8 mouse cellular contexts compared by ENCODE assay signal in the genomic region with DNA sequence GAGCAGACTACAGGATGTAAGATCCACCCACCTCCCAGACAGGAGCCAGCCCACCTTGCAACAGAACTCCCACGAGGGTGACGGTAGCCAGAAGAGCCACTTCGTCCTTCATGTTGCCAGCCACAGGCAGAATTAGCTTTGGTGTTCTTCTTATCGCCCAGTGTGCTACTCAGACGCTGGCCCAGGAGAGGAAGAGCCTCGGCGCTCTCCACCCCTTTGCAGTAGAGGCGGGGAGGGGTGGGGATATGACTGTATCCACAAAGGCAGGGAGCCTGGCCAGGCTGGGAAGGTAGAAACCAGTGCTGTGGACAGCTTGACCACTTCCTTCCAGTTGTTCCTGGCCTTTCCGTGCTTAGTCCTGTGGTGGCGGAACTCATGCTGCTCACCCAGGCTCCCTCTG. TPM values are rescaled to one million over a fixed set of nuclear protein-coding genes. Genes with fewer than 3 reads are reported as not detected.
DNase-seq lines count a peak whose midpoint lies in the region; ATAC-seq and TF ChIP-seq lines count a peak whose summit lies in the region.

A gene (minus strand): TSS at position 293 of the 400 bp plus-strand sequence.

- TF ChIP-seq CTCF in lung, embryonic 14.5 days (IDR thresholded peaks at IDR 0.05; ENCODE audit: low read depth), result no peak

- no peak within 1 kb of the TSS for H3K27ac ChIP-seq in lung, embryonic 14.5 days (ENCODE audit: low read depth)
- no peak within 1 kb of the TSS for H3K27ac ChIP-seq in embryonic facial prominence, embryonic 15.5 days (replicated peaks)
- no peak within 1 kb of the TSS for H3K27ac ChIP-seq in hindbrain, embryonic 15.5 days (replicated peaks)

- WGBS in lung, embryonic 14.5 days, result 33% methylated on average over 10 of the region's 10 CpGs
- WGBS in embryonic facial prominence, embryonic 15.5 days, result 48% methylated on average over 10 of the region's 10 CpGs
- WGBS in hindbrain, embryonic 15.5 days, result 56% methylated on average over 10 of the region's 10 CpGs

- H3K4me3 ChIP-seq in lung, embryonic 14.5 days (ENCODE audit: low read depth, low read length), result peak within 1 kb of the TSS; percentile 54
- H3K4me3 ChIP-seq in embryonic facial prominence, embryonic 15.5 days (replicated peaks), result peak within 1 kb of the TSS; percentile 67
- peak within 1 kb of the TSS; percentile 61 for H3K4me3 ChIP-seq in hindbrain, embryonic 15.5 days

- no peak within 1 kb of the TSS for H3K9ac ChIP-seq in lung, embryonic 14.5 days
- H3K9ac ChIP-seq in embryonic facial prominence, embryonic 15.5 days, result no peak within 1 kb of the TSS
- no peak within 1 kb of the TSS for H3K9ac ChIP-seq in hindbrain, embryonic 15.5 days

- H3K36me3 ChIP-seq in lung, embryonic 14.5 days (ENCODE audit: insufficient read depth), result peaks cover 22% of the 10 kb centered on the region
- peaks cover 21% of the 10 kb centered on the region for H3K36me3 ChIP-seq in embryonic facial prominence, embryonic 15.5 days
- H3K36me3 ChIP-seq in hindbrain, embryonic 15.5 days, result peaks cover 20% of the 10 kb centered on the region

- peak within 1 kb of the TSS; percentile 97 for H3K4me2 ChIP-seq in lung, embryonic 14.5 days
- peak within 1 kb of the TSS; percentile 98 for H3K4me2 ChIP-seq in embryonic facial prominence, embryonic 15.5 days (replicated peaks)
- H3K4me2 ChIP-seq in hindbrain, embryonic 15.5 days, result peak within 1 kb of the TSS; percentile 96

- H3K9me3 ChIP-seq in lung, embryonic 14.5 days (ENCODE audit: low read depth, low read length), result no peaks in the 10 kb centered on the region
- H3K9me3 ChIP-seq in embryonic facial prominence, embryonic 15.5 days (replicated peaks), result no peaks in the 10 kb centered on the region
- H3K9me3 ChIP-seq in hindbrain, embryonic 15.5 days, result no peaks in the 10 kb centered on the region

- no peak for ATAC-seq in lung, embryonic 14.5 days (ENCODE audit: insufficient read depth)
- no peak for ATAC-seq in embryonic facial prominence, embryonic 15.5 days (ENCODE audit: insufficient number of reproducible peaks, low FRiP score, low TSS enrichment, low read depth)
- no peak for ATAC-seq in hindbrain, embryonic 15.5 days (ENCODE audit: low FRiP score, low read depth)
- no peak for ATAC-seq in cerebellum, adult (ENCODE audit: insufficient number of reproducible peaks, low FRiP score, low TSS enrichment)

- DNase-seq in lung, embryonic 14.5 days, result no peak
- DNase-seq in lung, postnatal 25 days (ENCODE audit: low spot score), result no peak
- DNase-seq in lung, postnatal 36 days, result peak; percentile 68
- DNase-seq in cerebellum, adult 18-20 months, result no peak
- DNase-seq in right cerebral cortex, postnatal 14 days, result no peak

- peaks cover 17% of the 10 kb centered on the region; the same call in 1 of the 2 replicates for H3K27me3 ChIP-seq in lung, embryonic 14.5 days (ENCODE audit: insufficient read depth, low read length)
- H3K27me3 ChIP-seq in embryonic facial prominence, embryonic 15.5 days, result peaks cover 29% of the 10 kb centered on the region
- no peaks in the 10 kb centered on the region for H3K27me3 ChIP-seq in hindbrain, embryonic 15.5 days

- H3K4me1 ChIP-seq in lung, embryonic 14.5 days (ENCODE audit: insufficient read depth), result no peaks in the 10 kb centered on the region
- H3K4me1 ChIP-seq in embryonic facial prominence, embryonic 15.5 days, result peaks cover 18% of the 10 kb centered on the region
- H3K4me1 ChIP-seq in hindbrain, embryonic 15.5 days (replicated peaks), result peaks cover 19% of the 10 kb centered on the region

RNA-seq across cellular contexts. Expression of the gene that starts here (rescaled TPM):
- 2.1 and 3.2 TPM in 2 replicates for polyA plus RNA-seq in lung, embryonic 14.5 days (2014; fragmentation: Nextera tagmentation; extraction: Ambion mirVana)
- polyA plus RNA-seq in embryonic facial prominence, embryonic 15.5 days (2015; fragmentation: Nextera tagmentation; extraction: Ambion mirVana), result 2.5 and 4.0 TPM in 2 replicates
- polyA plus RNA-seq in hindbrain, embryonic 15.5 days (2015; fragmentation: Nextera tagmentation; extraction: Ambion mirVana), result 2.3 and 2.9 TPM in 2 replicates
